Mouse (Mus musculus): ENCODE data around the gene Asb13. TPM values are rescaled to one million over a fixed set of nuclear protein-coding genes. Genes with fewer than 3 reads are reported as not detected.

Gene Asb13
- polyA plus RNA-seq, 1 experiment = 16.1 TPM

- WGBS = under 1% methylated on average over 58 of the region's 58 CpGs
These were observed 22.9 kb upstream of the Asb13 start, which contains the start of gene Fam208b for GRCm38 (mm10) chr13:3610795-3611438. Gene Fam208b (minus strand): TSS chr13:3611108.

GRCm38 (mm10) chr13:3627139-3627538 lies 6.7 kb upstream of the Asb13 start:
- no peaks in the 10 kb centered on the region for H3K36me3 ChIP-seq (ENCODE audit: control insufficient read depth, insufficient read depth, low read length)
- H3K4me3 ChIP-seq (ENCODE audit: extremely low read depth, insufficient read depth, insufficient read length) = no peak overlapping the region
- no peaks in the 10 kb centered on the region for H3K4me1 ChIP-seq (ENCODE audit: control insufficient read depth, insufficient read depth, insufficient read length)
- no peak for TF ChIP-seq CTCF (IDR thresholded peaks at IDR 0.05; ENCODE audit: extremely low read depth, insufficient read depth, insufficient read length, insufficient replicate concordance)
- no peak for TF ChIP-seq POLR2A (IDR thresholded peaks at IDR 0.05; ENCODE audit: low read depth, low read length)
- 71% methylated on average over 3 of the region's 3 CpGs for WGBS
- DNase-seq (ENCODE audit: low read depth in 1 of 2, low spot score in 2 of 2) = no peak
- H3K27me3 ChIP-seq (ENCODE audit: control insufficient read depth, insufficient read depth, low read length) = no peaks in the 10 kb centered on the region
- no peak overlapping the region for H3K27ac ChIP-seq (ENCODE audit: insufficient read depth, low read length)

More at GRCm38 (mm10) chr13:3610795-3611438, 22.9 kb upstream of the Asb13 start, which contains the start of gene Fam208b:
- Histone ChIP-seq H3K27ac (ENCODE audit: insufficient read depth, low read length) (peak within 1 kb of the TSS; percentile 94), H3K36me3 (ENCODE audit: control insufficient read depth, insufficient read depth, low read length) (no peaks in the 10 kb centered on the region), H3K4me1 (ENCODE audit: control insufficient read depth, insufficient read depth, insufficient read length) (no peaks in the 10 kb centered on the region), H3K27me3 (ENCODE audit: control insufficient read depth, insufficient read depth, low read length) (no peaks in the 10 kb centered on the region), H3K4me3 (ENCODE audit: extremely low read depth, insufficient read depth, insufficient read length) (peak within 1 kb of the TSS; percentile 82)
- peak; percentile 98 for DNase-seq (ENCODE audit: low read depth in 1 of 2, low spot score in 2 of 2)
- TF ChIP-seq CTCF (IDR thresholded peaks at IDR 0.05; ENCODE audit: extremely low read depth, insufficient read depth, insufficient read length, insufficient replicate concordance) (no peak), POLR2A (IDR thresholded peaks at IDR 0.05; ENCODE audit: low read depth, low read length) (peak; percentile 25)

- no peaks in the 10 kb centered on the region for H3K4me1 ChIP-seq (ENCODE audit: control insufficient read depth, insufficient read depth, insufficient read length)
- no peak overlapping the region for H3K27ac ChIP-seq (ENCODE audit: insufficient read depth, low read length)
- H3K36me3 ChIP-seq (ENCODE audit: control insufficient read depth, insufficient read depth, low read length) = no peaks in the 10 kb centered on the region
- no peak for TF ChIP-seq CTCF (IDR thresholded peaks at IDR 0.05; ENCODE audit: extremely low read depth, insufficient read depth, insufficient read length, insufficient replicate concordance)
- TF ChIP-seq POLR2A (IDR thresholded peaks at IDR 0.05; ENCODE audit: low read depth, low read length) = no peak
- 30% methylated on average over 3 of the region's 3 CpGs for WGBS
- no peaks in the 10 kb centered on the region for H3K27me3 ChIP-seq (ENCODE audit: control insufficient read depth, insufficient read depth, low read length)
- no peak overlapping the region for H3K4me3 ChIP-seq (ENCODE audit: extremely low read depth, insufficient read depth, insufficient read length)
- no peak for DNase-seq (ENCODE audit: low read depth in 1 of 2, low spot score in 2 of 2)
These were observed 5.7 kb upstream of the Asb13 start for GRCm38 (mm10) chr13:3628102-3628501.

GRCm38 (mm10) chr13:3632551-3632950 lies 1.3 kb upstream of the Asb13 start:
- 79% methylated on average over 9 of the region's 9 CpGs for WGBS
- no peaks in the 10 kb centered on the region for H3K36me3 ChIP-seq (ENCODE audit: control insufficient read depth, insufficient read depth, low read length)
- H3K27ac ChIP-seq (ENCODE audit: insufficient read depth, low read length) = no peak overlapping the region
- H3K4me3 ChIP-seq (ENCODE audit: extremely low read depth, insufficient read depth, insufficient read length) = no peak overlapping the region
- TF ChIP-seq CTCF (IDR thresholded peaks at IDR 0.05; ENCODE audit: extremely low read depth, insufficient read depth, insufficient read length, insufficient replicate concordance) = no peak
- no peak for TF ChIP-seq POLR2A (IDR thresholded peaks at IDR 0.05; ENCODE audit: low read depth, low read length)
- H3K4me1 ChIP-seq (ENCODE audit: control insufficient read depth, insufficient read depth, insufficient read length) = peaks cover 3% of the 10 kb centered on the region; the same call in 1 of the 2 replicates
- DNase-seq (ENCODE audit: low read depth in 1 of 2, low spot score in 2 of 2) = no peak
- no peaks in the 10 kb centered on the region for H3K27me3 ChIP-seq (ENCODE audit: control insufficient read depth, insufficient read depth, low read length)

- Histone ChIP-seq H3K36me3 (ENCODE audit: control insufficient read depth, insufficient read depth, low read length) (no peaks in the 10 kb centered on the region), H3K4me1 (ENCODE audit: control insufficient read depth, insufficient read depth, insufficient read length) (peaks cover 3% of the 10 kb centered on the region; the same call in 1 of the 2 replicates), H3K27me3 (ENCODE audit: control insufficient read depth, insufficient read depth, low read length) (no peaks in the 10 kb centered on the region), H3K4me3 (ENCODE audit: extremely low read depth, insufficient read depth, insufficient read length) (no peak overlapping the region), H3K27ac (ENCODE audit: insufficient read depth, low read length) (no peak overlapping the region)
- TF ChIP-seq CTCF (IDR thresholded peaks at IDR 0.05; ENCODE audit: extremely low read depth, insufficient read depth, insufficient read length, insufficient replicate concordance) = no peak
- no peak for TF ChIP-seq POLR2A (IDR thresholded peaks at IDR 0.05; ENCODE audit: low read depth, low read length)
- WGBS = 45% methylated on average over 6 of the region's 6 CpGs
- DNase-seq (ENCODE audit: low read depth in 1 of 2, low spot score in 2 of 2) = no peak
These were observed 701 bp upstream of the Asb13 start for GRCm38 (mm10) chr13:3633131-3633530.

GRCm38 (mm10) chr13:3635076-3635475 lies 1.2 kb downstream of the Asb13 start:
- Histone ChIP-seq H3K27ac (ENCODE audit: insufficient read depth, low read length) (no peak overlapping the region), H3K4me3 (ENCODE audit: extremely low read depth, insufficient read depth, insufficient read length) (no peak overlapping the region), H3K36me3 (ENCODE audit: control insufficient read depth, insufficient read depth, low read length) (no peaks in the 10 kb centered on the region), H3K27me3 (ENCODE audit: control insufficient read depth, insufficient read depth, low read length) (no peaks in the 10 kb centered on the region), H3K4me1 (ENCODE audit: control insufficient read depth, insufficient read depth, insufficient read length) (peaks cover 3% of the 10 kb centered on the region; the same call in 1 of the 2 replicates)
- 84% methylated on average over 3 of the region's 3 CpGs for WGBS
- DNase-seq (ENCODE audit: low read depth in 1 of 2, low spot score in 2 of 2) = no peak
- TF ChIP-seq CTCF (IDR thresholded peaks at IDR 0.05; ENCODE audit: extremely low read depth, insufficient read depth, insufficient read length, insufficient replicate concordance) (no peak), POLR2A (IDR thresholded peaks at IDR 0.05; ENCODE audit: low read depth, low read length) (no peak)

- peaks cover 3% of the 10 kb centered on the region; the same call in 1 of the 2 replicates for H3K4me1 ChIP-seq (ENCODE audit: control insufficient read depth, insufficient read depth, insufficient read length)
- TF ChIP-seq CTCF (IDR thresholded peaks at IDR 0.05; ENCODE audit: extremely low read depth, insufficient read depth, insufficient read length, insufficient replicate concordance) (no peak), POLR2A (IDR thresholded peaks at IDR 0.05; ENCODE audit: low read depth, low read length) (no peak; the same call in 1 of the 2 replicates)
- peak; percentile 36 to 58 for DNase-seq (ENCODE audit: low read depth in 1 of 2, low spot score in 2 of 2)
- WGBS = 10% methylated on average over 11 of the region's 11 CpGs
- H3K27ac ChIP-seq (ENCODE audit: insufficient read depth, low read length) = peak overlapping the region; percentile 91
- no peaks in the 10 kb centered on the region for H3K27me3 ChIP-seq (ENCODE audit: control insufficient read depth, insufficient read depth, low read length)
- no peaks in the 10 kb centered on the region for H3K36me3 ChIP-seq (ENCODE audit: control insufficient read depth, insufficient read depth, low read length)
- peak overlapping the region; percentile 59 for H3K4me3 ChIP-seq (ENCODE audit: extremely low read depth, insufficient read depth, insufficient read length)
These were observed 3.0 kb downstream of the Asb13 start for GRCm38 (mm10) chr13:3636797-3637196.

Measured in spleen, adult 2 months (tissue).